Mouse (Mus musculus) G1E (cell line): ENCODE measurements at regions not wholly inside any gene's neighbourhood (a gene's known extent, or its start where the extent isn't known, plus 50 kb on each side); places are given as distances from the start of the nearest gene placed in this dataset.
"Not testable (repeated sequence)": the region's sequence is repeated elsewhere in the genome, so short reads cannot be mapped to it uniquely, and the experiment has no call there.

Source experiments
- ATAC-seq: 2 replicates; pipeline ENCODE4 v1.8.0; 2016; ENCODE audit warnings: mild to moderate bottlenecking; ENCODE audit not compliant: insufficient number of reproducible peaks, poor library complexity, low FRiP score, severe bottlenecking; ENCODE audit errors: extremely low read depth
- DNase-seq: peaks from one replicate; pipeline ENCODE4 v3.0.0; 2012; ENCODE audit warnings: low spot score
- H3K27me3 ChIP-seq: 2 replicates; pipeline ENCODE4 v1.6.1; 2012; ENCODE audit warnings: mild to moderate bottlenecking, low read length, inconsistent platforms; ENCODE audit not compliant: insufficient read depth
- H3K36me3 ChIP-seq: replicated peaks from 2 replicates; pipeline ENCODE3; 2012; ENCODE audit warnings: mild to moderate bottlenecking, inconsistent platforms
- H3K4me1 ChIP-seq: 2 replicates; pipeline ENCODE4 v1.6.1; 2012; ENCODE audit warnings: low read depth, low read length, inconsistent platforms, mixed read lengths; ENCODE audit not compliant: insufficient read depth
- H3K4me3 ChIP-seq: 2 replicates; pipeline ENCODE4 v1.5.1; 2012; ENCODE audit warnings: low read depth, mild to moderate bottlenecking, inconsistent platforms, low read length, moderate library complexity, mixed read lengths
- H3K9me3 ChIP-seq: replicated peaks from 2 replicates; pipeline ENCODE4 v1.6.1; 2012; ENCODE audit warnings: inconsistent platforms
- CTCF ChIP-seq: IDR thresholded peaks from 2 replicates; pipeline ENCODE4 v1.5.1; 2012; ENCODE audit warnings: low read depth, low read length, inconsistent platforms, mixed read lengths
- GATA1 ChIP-seq: IDR thresholded peaks from 2 replicates; pipeline ENCODE4 v1.6.1; 2012; ENCODE audit warnings: borderline replicate concordance, low read length, inconsistent platforms, mixed read lengths
- GATA2 ChIP-seq: IDR thresholded peaks from 2 replicates; pipeline ENCODE4 v1.6.1; 2012; ENCODE audit warnings: low read depth, low read length, inconsistent platforms, borderline replicate concordance
- POLR2AphosphoS5 ChIP-seq: IDR thresholded peaks from 2 replicates; pipeline ENCODE4 v1.6.1; 2012; ENCODE audit warnings: low read depth, low read length, inconsistent platforms; ENCODE audit not compliant: insufficient replicate concordance
- TAL1 ChIP-seq: conservative IDR thresholded peaks from 2 replicates; pipeline ENCODE4 v1.6.1; 2012; ENCODE audit warnings: low read depth, low read length, inconsistent platforms, mixed read lengths

DNA sequence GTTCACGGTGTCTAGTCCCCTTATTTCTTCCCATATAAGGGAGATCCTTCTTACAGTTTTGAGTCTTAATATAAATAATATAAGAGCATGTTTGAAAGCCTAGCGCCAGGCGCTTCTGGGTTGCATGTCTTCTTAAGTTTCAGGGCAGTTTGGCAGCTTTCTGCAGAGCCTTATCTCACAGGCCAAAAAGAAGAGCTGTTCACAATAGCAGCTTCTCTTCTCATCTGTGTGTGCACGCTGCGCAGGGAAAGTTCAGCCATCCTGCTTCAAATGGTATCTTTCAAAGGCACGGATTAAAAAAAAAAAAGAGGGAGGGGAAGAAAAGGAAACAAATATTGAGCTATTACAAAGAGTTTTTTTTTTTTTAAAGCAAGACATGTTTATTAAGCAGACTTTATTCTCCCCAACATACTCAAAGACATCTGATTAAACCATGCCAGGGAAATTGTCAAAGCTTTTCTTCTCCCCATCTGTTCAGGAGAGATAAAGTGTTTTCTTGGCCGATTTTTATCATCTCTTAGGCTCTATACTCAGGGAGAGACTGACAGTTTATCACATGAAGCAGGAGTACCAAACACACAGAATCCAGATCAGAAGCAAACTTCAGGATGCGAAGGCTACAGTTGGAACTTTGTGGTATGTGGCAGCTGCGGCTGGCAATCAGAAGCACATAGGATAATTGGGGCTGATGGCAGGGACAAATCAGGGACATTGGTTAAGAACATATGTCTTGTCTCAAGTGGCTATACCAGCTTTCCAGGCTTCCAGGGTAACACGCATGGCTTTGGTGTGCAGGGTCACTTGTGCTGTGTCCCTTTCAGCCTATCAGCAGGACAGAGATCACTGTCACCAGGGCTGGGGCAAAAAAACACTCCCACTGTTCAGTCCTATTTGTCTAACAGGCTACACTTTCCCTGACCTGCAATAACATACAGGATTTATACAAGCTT is 206.9 kb upstream of the Pfkp start:
- DNase-seq (peak; percentile 13), ATAC-seq (peak; percentile 90)
- Histone ChIP-seq H3K27me3 (no peaks in the 10 kb centered on the region), H3K4me1 (peaks cover 56% of the 10 kb centered on the region), H3K4me3 (peak overlapping the region; percentile 6; the same call in 1 of the 2 replicates), H3K9me3 (no peaks in the 10 kb centered on the region), H3K36me3 (no peaks in the 10 kb centered on the region)
- TF ChIP-seq TAL1 (peak; percentile 86), CTCF (no peak)

DNA sequence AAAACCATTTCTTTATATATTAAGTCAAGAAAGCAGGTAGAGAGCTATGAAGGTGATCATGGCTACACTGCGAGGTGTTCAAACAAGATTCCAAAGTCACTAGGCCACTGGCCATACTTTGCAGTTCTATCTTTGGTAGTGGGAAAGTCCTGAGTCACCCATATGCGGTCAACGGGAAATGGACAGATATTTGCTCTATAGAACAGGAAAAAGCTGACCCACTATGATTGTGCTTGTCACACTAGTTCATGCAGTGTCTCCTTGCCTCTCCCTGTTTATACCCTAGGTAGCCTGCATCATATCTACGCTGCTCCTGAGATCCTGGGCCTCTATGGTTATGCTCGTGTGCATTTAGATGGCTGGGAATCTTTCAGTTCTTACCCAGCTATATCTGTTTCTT is 188.9 kb upstream of the Pfkp start:
- DNase-seq (no peak), ATAC-seq (no peak)
- peaks cover 9% of the 10 kb centered on the region; the same call in 1 of the 2 replicates for H3K27me3 ChIP-seq
- H3K9me3 ChIP-seq: no peaks in the 10 kb centered on the region
- H3K36me3 ChIP-seq: no peaks in the 10 kb centered on the region
- H3K4me1 ChIP-seq: peaks cover 9% of the 10 kb centered on the region; the same call in 1 of the 2 replicates
- no peak overlapping the region for H3K4me3 ChIP-seq
- TF ChIP-seq GATA2 (no peak), CTCF (no peak), TAL1 (no peak), GATA1 (no peak), POLR2AphosphoS5 (no peak)

DNA sequence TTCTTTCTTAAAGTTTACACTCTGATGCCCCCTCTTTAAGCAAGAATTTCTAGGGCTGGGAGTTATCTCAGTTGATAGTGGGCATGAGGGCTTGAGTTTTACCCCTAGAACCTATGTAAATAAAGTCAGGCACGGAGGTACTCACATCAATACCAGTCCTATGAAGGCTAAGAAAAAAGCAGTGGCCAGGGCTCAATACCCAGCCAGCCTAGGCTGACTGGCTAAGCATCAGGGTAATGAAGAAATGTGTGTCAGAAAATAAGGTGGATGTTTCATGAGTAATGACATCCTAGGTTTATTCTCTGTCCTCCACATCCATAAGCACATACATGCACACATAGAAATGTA is 188.5 kb upstream of the Pfkp start:
- no peak for ATAC-seq
- H3K27me3 ChIP-seq: peaks cover 9% of the 10 kb centered on the region; the same call in 1 of the 2 replicates
- no peaks in the 10 kb centered on the region for H3K9me3 ChIP-seq
- TF ChIP-seq GATA2 (no peak), POLR2AphosphoS5 (no peak), TAL1 (no peak), CTCF (no peak), GATA1 (no peak)
- no peak for DNase-seq
- no peaks in the 10 kb centered on the region for H3K36me3 ChIP-seq
- no peak overlapping the region for H3K4me3 ChIP-seq
- H3K4me1 ChIP-seq: peaks cover 6% of the 10 kb centered on the region; the same call in 1 of the 2 replicates

DNA sequence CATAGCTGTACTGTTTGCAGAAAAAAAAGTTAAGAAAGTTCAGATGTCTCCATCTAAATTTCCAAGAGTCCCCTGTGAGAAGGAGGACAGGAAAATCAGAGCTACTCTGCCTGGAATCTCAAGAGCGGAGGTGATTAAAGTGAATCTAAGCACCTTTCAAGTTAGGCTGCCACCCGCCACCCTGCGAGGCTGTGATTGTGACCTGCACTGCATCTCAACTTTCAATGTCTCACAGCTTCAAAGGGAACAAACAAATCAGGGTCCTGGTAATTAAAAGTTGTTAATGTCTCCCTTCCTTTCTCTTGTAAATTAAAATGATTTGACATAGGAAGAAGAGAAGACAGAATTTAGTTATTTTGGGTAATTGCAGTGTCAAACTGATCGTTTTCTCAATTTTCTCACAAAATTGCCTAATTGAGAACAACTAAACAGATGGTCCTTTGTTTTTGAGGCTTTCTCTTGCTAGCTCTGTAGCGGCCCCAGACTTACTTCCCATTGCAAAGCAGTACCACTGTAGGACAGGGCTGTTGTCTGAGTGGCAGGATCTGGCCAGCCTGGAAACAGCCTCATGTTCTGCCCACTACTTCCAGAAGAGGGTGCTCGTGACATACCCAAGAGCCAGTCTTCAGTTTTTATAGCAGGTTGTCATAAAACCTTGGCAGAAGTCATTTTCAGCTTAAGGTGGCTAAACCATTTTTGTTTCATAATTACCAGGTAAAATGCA is 187.9 kb upstream of the Pfkp start:
- Histone ChIP-seq H3K9me3 (no peaks in the 10 kb centered on the region), H3K4me3 (no peak overlapping the region), H3K36me3 (no peaks in the 10 kb centered on the region), H3K27me3 (peaks cover 9% of the 10 kb centered on the region; the same call in 1 of the 2 replicates), H3K4me1 (peaks cover 6% of the 10 kb centered on the region; the same call in 1 of the 2 replicates)
- DNase-seq (peak; percentile 21), ATAC-seq (peak; percentile 60)
- peak; percentile 71; the same call in 1 of the 2 replicates for TF ChIP-seq CTCF
- no peak for TF ChIP-seq POLR2AphosphoS5
- TF ChIP-seq TAL1: no peak

DNA sequence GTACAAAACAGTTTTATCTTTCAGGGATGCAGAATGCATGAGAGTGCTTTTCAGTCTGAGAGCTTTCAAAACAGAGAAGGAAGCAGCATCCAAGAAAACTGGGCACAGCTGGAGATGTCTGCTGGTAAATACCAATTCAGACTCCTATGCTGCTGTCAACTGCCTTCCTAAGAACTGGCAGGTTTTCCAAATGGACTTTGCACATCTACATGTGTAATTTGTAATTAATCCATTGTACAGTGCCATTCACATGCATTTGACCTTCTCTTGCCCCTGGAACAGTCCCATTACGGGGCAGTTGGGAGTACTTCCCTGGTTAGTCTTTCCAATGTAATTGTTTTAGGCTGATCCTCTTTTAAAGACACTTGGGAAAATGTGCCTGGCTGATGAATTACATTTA is 181.3 kb upstream of the Pfkp start:
- peaks cover 4% of the 10 kb centered on the region; the same call in 1 of the 2 replicates for H3K27me3 ChIP-seq
- ATAC-seq: no peak
- H3K4me3 ChIP-seq: no peak overlapping the region
- TF ChIP-seq GATA2: no peak
- no peak for TF ChIP-seq GATA1
- no peak for TF ChIP-seq CTCF
- no peak for TF ChIP-seq TAL1
- no peak for TF ChIP-seq POLR2AphosphoS5
- no peak for DNase-seq
- H3K36me3 ChIP-seq: no peaks in the 10 kb centered on the region
- no peaks in the 10 kb centered on the region for H3K9me3 ChIP-seq
- H3K4me1 ChIP-seq: no peaks in the 10 kb centered on the region

DNA sequence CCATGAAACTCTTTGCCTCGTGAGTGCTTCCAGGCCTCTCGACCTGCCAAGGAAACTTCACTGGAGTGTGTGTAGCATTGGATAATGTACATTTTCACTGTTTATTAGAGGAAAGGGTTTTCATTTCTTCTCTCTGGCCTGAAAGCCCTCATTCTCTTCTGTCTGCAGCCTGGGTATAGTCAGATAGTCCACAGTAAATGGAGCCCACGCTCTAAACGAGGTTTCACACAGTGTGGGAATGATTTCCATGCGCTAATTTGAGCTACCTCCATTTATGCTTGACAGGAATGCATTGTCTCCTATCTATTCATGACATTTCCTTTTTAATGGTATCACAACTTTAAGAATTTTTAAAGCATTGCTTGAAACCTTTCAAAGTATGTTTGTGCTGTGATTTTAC is 180.8 kb upstream of the Pfkp start:
- H3K4me3 ChIP-seq: no peak overlapping the region
- TF ChIP-seq TAL1 (no peak), POLR2AphosphoS5 (no peak), GATA2 (no peak), GATA1 (no peak), CTCF (no peak)
- no peak for DNase-seq
- no peaks in the 10 kb centered on the region for H3K36me3 ChIP-seq
- no peak for ATAC-seq
- H3K9me3 ChIP-seq: no peaks in the 10 kb centered on the region
- H3K27me3 ChIP-seq: peaks cover 4% of the 10 kb centered on the region; the same call in 1 of the 2 replicates
- no peaks in the 10 kb centered on the region for H3K4me1 ChIP-seq

DNA sequence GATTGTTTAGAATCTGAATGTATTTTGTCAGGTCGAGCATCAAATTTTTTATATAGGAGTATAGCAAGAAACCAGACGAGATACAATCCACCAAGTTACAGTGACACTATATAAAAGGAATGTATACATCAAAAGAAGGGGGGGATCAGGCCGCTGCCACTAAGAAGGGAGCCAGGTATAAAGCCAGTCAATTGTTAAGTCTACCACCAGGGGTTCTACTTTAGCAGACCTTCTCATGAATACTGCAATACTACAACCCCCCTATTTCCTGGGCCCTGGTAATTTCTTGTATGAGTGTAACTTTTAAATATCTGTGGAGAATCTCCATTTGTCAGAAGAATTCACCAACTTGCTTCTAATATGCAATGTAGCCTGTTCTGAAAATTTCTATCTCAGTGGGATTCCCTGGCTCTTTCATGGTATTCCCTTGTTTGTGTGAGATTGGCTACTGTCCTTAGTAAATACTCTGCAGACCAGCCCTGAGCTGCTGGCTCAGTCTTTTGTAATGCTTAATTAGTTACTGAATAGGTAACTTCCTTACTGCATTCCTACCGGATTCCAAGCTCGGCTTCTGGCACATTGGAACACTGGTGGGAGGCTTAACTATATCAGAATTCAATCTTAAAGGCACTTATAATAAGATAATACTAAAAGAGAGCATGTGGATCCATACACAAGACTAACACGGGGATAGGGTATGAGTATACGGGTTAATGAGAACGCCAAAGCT is 180.2 kb upstream of the Pfkp start:
- H3K27me3 ChIP-seq, ATAC-seq, H3K4me3 ChIP-seq, H3K36me3 ChIP-seq, H3K9me3 ChIP-seq, H3K4me1 ChIP-seq, DNase-seq: not testable (repeated sequence)
